Comparison of ENCODE assay signal across 12 mouse cellular contexts in the genomic region with DNA sequence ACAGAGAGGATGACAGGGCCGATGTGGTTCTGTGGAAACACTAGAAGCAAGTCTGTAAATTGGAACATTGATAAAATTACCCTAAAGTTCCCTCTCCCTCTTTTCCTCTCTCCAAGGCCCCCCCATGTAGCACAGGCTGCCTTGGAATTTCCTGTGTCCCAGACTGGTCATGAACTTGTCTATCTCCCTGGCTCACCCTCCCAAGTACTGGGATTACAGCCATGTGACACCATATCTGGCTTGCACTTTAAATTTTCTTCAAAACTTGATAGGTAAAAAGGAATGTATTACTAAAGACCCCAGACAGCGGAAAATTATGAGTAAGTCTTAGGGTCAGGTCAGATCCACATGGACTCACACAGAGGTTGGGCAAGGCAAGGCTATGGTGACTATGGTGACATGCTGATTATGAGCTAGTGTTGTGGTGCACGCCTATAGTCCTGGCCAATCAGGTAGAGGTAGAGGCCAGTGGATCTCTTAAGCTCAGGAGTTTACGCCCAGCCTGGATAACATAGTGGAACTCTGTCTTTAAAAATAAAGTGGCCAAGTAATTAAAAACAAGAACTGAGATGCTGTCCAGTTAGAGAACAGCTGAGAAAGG.
DNase-seq lines count a peak whose midpoint lies in the region; ATAC-seq and TF ChIP-seq lines count a peak whose summit lies in the region.
"Had no signal": no experiment of that assay in that cellular context is flagged by ENCODE, and none has a peak within 500 bp of the region (broad histone marks: within the 10 kb centered on the region; RNA-seq: fewer than 3 reads in every experiment).

No protein-coding gene starts in this region.

- DNase-seq in c-Kit-negative CD71-positive TER-119-positive erythroid progenitor cells, embryonic 14.5 days (ENCODE audit: low read depth, low spot score) = peak; percentile 58
- no peak for DNase-seq in testis, postnatal 14 days (ENCODE audit: low spot score)
- DNase-seq: cerebellum, adult 8-10 months; gastrocnemius, postnatal 10 days; kidney, adult 2 months had no signal

- H3K4me1 ChIP-seq in intestine, embryonic 15.5 days (replicated peaks) = peaks cover 20% of the 10 kb centered on the region; the same call in 1 of the 2 replicates
- peaks cover 3% of the 10 kb centered on the region; the same call in 1 of the 2 replicates for H3K4me1 ChIP-seq in intestine, postnatal 0 days (replicated peaks; ENCODE audit: control insufficient read depth, insufficient read depth, low read length)
- H3K4me1 ChIP-seq in heart, embryonic 16.5 days (ENCODE audit: control insufficient read depth, insufficient read depth, low read length) = peaks cover 24% of the 10 kb centered on the region
- peaks cover 17% of the 10 kb centered on the region for H3K4me1 ChIP-seq in liver, embryonic 16.5 days (ENCODE audit: control insufficient read depth, low read depth, low read length)

- no peaks in the 10 kb centered on the region for H3K27me3 ChIP-seq in intestine, embryonic 15.5 days (replicated peaks)
- no peaks in the 10 kb centered on the region for H3K27me3 ChIP-seq in intestine, postnatal 0 days (replicated peaks; ENCODE audit: control insufficient read depth, insufficient read depth, low read length)
- no peaks in the 10 kb centered on the region for H3K27me3 ChIP-seq in heart, embryonic 16.5 days (ENCODE audit: control insufficient read depth, insufficient read depth, low read length)
- no peaks in the 10 kb centered on the region for H3K27me3 ChIP-seq in liver, embryonic 16.5 days (ENCODE audit: control insufficient read depth, insufficient read depth, low read depth, low read length)
- H3K27me3 ChIP-seq: neural tube, embryonic 12.5 days had no signal

- WGBS in intestine, embryonic 15.5 days = 88% methylated on average over 4 of the region's 4 CpGs
- WGBS in intestine, postnatal 0 days = 82% methylated on average over 4 of the region's 4 CpGs
- WGBS in heart, embryonic 16.5 days = 79% methylated on average over 4 of the region's 4 CpGs
- 62% methylated on average over 4 of the region's 4 CpGs for WGBS in liver, embryonic 16.5 days (ENCODE audit: insufficient replicate concordance)

- no peak overlapping the region for H3K4me2 ChIP-seq in intestine, embryonic 15.5 days (replicated peaks)
- no peak overlapping the region for H3K4me2 ChIP-seq in intestine, postnatal 0 days (replicated peaks; ENCODE audit: low read depth)
- H3K4me2 ChIP-seq in heart, embryonic 16.5 days (ENCODE audit: low read depth, low read length) = no peak overlapping the region
- H3K4me2 ChIP-seq in liver, embryonic 16.5 days (ENCODE audit: low read depth, low read length) = no peak overlapping the region; the same call in 1 of the 2 replicates
- H3K4me2 ChIP-seq: neural tube, embryonic 12.5 days had no signal

- H3K9me3 ChIP-seq in intestine, embryonic 15.5 days = no peaks in the 10 kb centered on the region
- H3K9me3 ChIP-seq in intestine, postnatal 0 days (ENCODE audit: control insufficient read depth) = no peaks in the 10 kb centered on the region
- no peaks in the 10 kb centered on the region for H3K9me3 ChIP-seq in heart, embryonic 16.5 days (replicated peaks; ENCODE audit: control insufficient read depth, low read length)
- no peaks in the 10 kb centered on the region for H3K9me3 ChIP-seq in liver, embryonic 16.5 days (replicated peaks; ENCODE audit: control insufficient read depth, low read length)
- H3K9me3 ChIP-seq: neural tube, embryonic 12.5 days had no signal

- no peak overlapping the region for H3K4me3 ChIP-seq in intestine, embryonic 15.5 days (replicated peaks)
- no peak overlapping the region for H3K4me3 ChIP-seq in intestine, postnatal 0 days (ENCODE audit: low read depth, low read length)
- no peak overlapping the region for H3K4me3 ChIP-seq in heart, embryonic 16.5 days (ENCODE audit: low read length)
- H3K4me3 ChIP-seq in liver, embryonic 16.5 days (ENCODE audit: low read depth, low read length) = no peak overlapping the region
- H3K4me3 ChIP-seq: neural tube, embryonic 12.5 days had no signal

- no peaks in the 10 kb centered on the region for H3K36me3 ChIP-seq in intestine, embryonic 15.5 days
- no peaks in the 10 kb centered on the region for H3K36me3 ChIP-seq in intestine, postnatal 0 days (ENCODE audit: control insufficient read depth, insufficient read depth)
- H3K36me3 ChIP-seq in heart, embryonic 16.5 days (ENCODE audit: control insufficient read depth, insufficient read depth) = no peaks in the 10 kb centered on the region
- no peaks in the 10 kb centered on the region for H3K36me3 ChIP-seq in liver, embryonic 16.5 days (ENCODE audit: control insufficient read depth, insufficient read depth)
- H3K36me3 ChIP-seq: neural tube, embryonic 12.5 days had no signal

- no peak for TF ChIP-seq CTCF in intestine, postnatal 0 days (IDR thresholded peaks at IDR 0.05; ENCODE audit: low read depth)

- no peak overlapping the region for H3K27ac ChIP-seq in intestine, embryonic 15.5 days
- H3K27ac ChIP-seq in intestine, postnatal 0 days (ENCODE audit: low read depth, low read length) = no peak overlapping the region
- H3K27ac ChIP-seq in heart, embryonic 16.5 days (ENCODE audit: low read length) = peak overlapping the region; percentile 16; the same call in 1 of the 2 replicates
- 0 out of 2 replicates have a peak overlapping the region, but pooled peaks have one; percentile 21 for H3K27ac ChIP-seq in liver, embryonic 16.5 days (ENCODE audit: low read length)
- H3K27ac ChIP-seq: neural tube, embryonic 12.5 days had no signal

- ATAC-seq in intestine, embryonic 15.5 days = peak; percentile 37; the same call in 1 of the 2 replicates
- no peak for ATAC-seq in intestine, postnatal 0 days
- ATAC-seq in heart, embryonic 16.5 days (replicated peaks; ENCODE audit: extremely low read depth, insufficient read depth, low FRiP score) = peak; percentile 46; the same call in 1 of the 2 replicates
- peak; percentile 96 for ATAC-seq in liver, embryonic 16.5 days (ENCODE audit: low read depth)
- ATAC-seq in granulocyte monocyte progenitor cell, adult 5-6 weeks (replicated peaks; ENCODE audit: poor library complexity, severe bottlenecking) = no peak; the same call in 1 of the 2 replicates
- ATAC-seq: midbrain, embryonic 16.5 days had no signal

- H3K9ac ChIP-seq in intestine, embryonic 15.5 days = no peak overlapping the region
- no peak overlapping the region for H3K9ac ChIP-seq in intestine, postnatal 0 days (ENCODE audit: low read depth, low read length)
- no peak overlapping the region for H3K9ac ChIP-seq in heart, embryonic 16.5 days (ENCODE audit: low read length)
- no peak overlapping the region for H3K9ac ChIP-seq in liver, embryonic 16.5 days (ENCODE audit: low read depth, low read length)
- H3K9ac ChIP-seq: neural tube, embryonic 12.5 days had no signal

Comparison
In these comparisons a context has a peak if more than half of its experiments do, and no peak if none do; other contexts are left out.
1. ATAC-seq: peak in intestine, embryonic 15.5 days (single experiment), heart, embryonic 16.5 days (single experiment) and liver, embryonic 16.5 days (single experiment); none in intestine, postnatal 0 days (single experiment) and granulocyte monocyte progenitor cell, adult 5-6 weeks (single experiment).
2. H3K27ac ChIP-seq: peak in heart, embryonic 16.5 days (single experiment) and liver, embryonic 16.5 days (single experiment); none in intestine, embryonic 15.5 days (single experiment) and intestine, postnatal 0 days (single experiment).